Mouse (Mus musculus) cerebellum, adult 2 months (tissue): ENCODE data around the gene Milr1. TPM values are rescaled to one million over a fixed set of nuclear protein-coding genes. Genes with fewer than 3 reads are reported as not detected.

Source experiments
- DNase-seq, 2 experiments: peaks; one replicate each; pipeline ENCODE4 v3.0.0; 2021
- H3K27ac ChIP-seq: fragments of 200-500 bp; 2 replicates; pipeline ENCODE4 v1.5.1; 2012; ENCODE audit warnings: low read length, control low read depth, inconsistent platforms; ENCODE audit not compliant: insufficient read depth
- H3K27me3 ChIP-seq: fragments of 200-500 bp; 2 replicates; pipeline ENCODE4 v1.6.1; 2012; ENCODE audit warnings: inconsistent platforms, mild to moderate bottlenecking, low read length, moderate library complexity; ENCODE audit not compliant: control insufficient read depth, insufficient read depth
- H3K4me1 ChIP-seq: fragments of 200-500 bp; 2 replicates; pipeline ENCODE4 v1.6.1; 2011; ENCODE audit warnings: low read length; ENCODE audit not compliant: control insufficient read depth, insufficient read depth
- H3K4me3 ChIP-seq: fragments of 200-500 bp; replicated peaks from 2 replicates; pipeline ENCODE3; 2011; ENCODE audit warnings: mild to moderate bottlenecking, low read depth, low read length, control low read depth; ENCODE audit not compliant: insufficient read depth
- CTCF ChIP-seq: fragments of 200-500 bp; IDR thresholded peaks from 2 replicates; pipeline ENCODE4 v1.5.1; 2011; ENCODE audit warnings: low read depth, mild to moderate bottlenecking, control low read depth, low read length, moderate library complexity, borderline replicate concordance; ENCODE audit not compliant: insufficient read depth
- POLR2A ChIP-seq: fragments of 200-500 bp; IDR thresholded peaks from 2 replicates; pipeline ENCODE4 v1.6.1; 2011; ENCODE audit warnings: low read length, control low read depth, borderline replicate concordance; ENCODE audit not compliant: insufficient read depth
- WGBS: fragments of 180-500 bp; shearing (Covaris S2); methylation state at CpG from one replicate; pipeline ENCODE4 v1.1.7; 2018; 5-methylcytosine and 5-hydroxymethylcytosine counted together
- polyA plus RNA-seq: library from polyadenylated mRNA; depleted of rRNA; stranded (reverse); fragments of >200 nt; gene quantifications from 2 replicates; pipeline ENCODE4 v1.2.3, GENCODE M21; 2012; rRNA removed

Milr1 gene
- polyA plus RNA-seq, result 0.10 and 0.30 TPM in 2 replicates

- no peak for DNase-seq
- H3K4me3 ChIP-seq, result no peak within 1 kb of the TSS
- no peak within 1 kb of the TSS for H3K27ac ChIP-seq
- no peaks in the 10 kb centered on the region for H3K27me3 ChIP-seq
- TF ChIP-seq CTCF, result no peak
- no peaks in the 10 kb centered on the region for H3K4me1 ChIP-seq
- 92% methylated on average over 17 of the region's 17 CpGs for WGBS
Measured at GRCm38 (mm10) chr11:106751039-106752018, at the start of gene Milr1. TSS of gene Milr1 (plus strand) at chr11:106751226.

DNA sequence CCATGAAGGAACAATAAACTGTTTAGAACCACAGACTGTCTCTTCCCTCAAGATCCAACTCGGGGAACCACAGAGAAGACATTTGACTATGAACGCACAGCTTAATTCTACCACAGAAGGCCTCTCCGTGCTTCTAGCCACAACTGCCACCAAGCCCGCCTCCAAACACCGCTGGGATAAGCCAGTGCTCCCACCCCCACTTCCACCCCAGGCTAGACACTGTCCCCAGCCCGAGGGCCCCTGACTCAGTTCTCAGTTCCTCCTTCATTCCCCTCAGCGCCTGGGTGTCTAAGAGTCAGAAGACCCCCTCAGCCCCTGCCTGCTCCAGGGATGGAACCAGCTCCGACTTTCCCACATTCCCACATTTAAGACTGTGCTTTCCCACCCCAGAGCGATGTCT is 49.4 kb upstream of the Milr1 start:
- no peak overlapping the region for H3K27ac ChIP-seq
- 74% methylated on average over 9 of the region's 9 CpGs for WGBS

GRCm38 (mm10) chr11:106702584-106702983 is 48.4 kb upstream of the Milr1 start:
- Histone ChIP-seq H3K4me1 (no peaks in the 10 kb centered on the region), H3K27me3 (no peaks in the 10 kb centered on the region), H3K27ac (no peak overlapping the region), H3K4me3 (no peak overlapping the region)
- WGBS, result 88% methylated on average over 3 of the region's 3 CpGs
- no peak for TF ChIP-seq CTCF
- no peak for TF ChIP-seq POLR2A
- no peak for DNase-seq

More for the DNA sequence above, 49.4 kb upstream of the Milr1 start:
- Histone ChIP-seq H3K4me1 (no peaks in the 10 kb centered on the region), H3K27me3 (no peaks in the 10 kb centered on the region), H3K4me3 (no peak overlapping the region)
- no peak for DNase-seq
- TF ChIP-seq CTCF (no peak), POLR2A (no peak)

GRCm38 (mm10) chr11:106703931-106704330 is 47.1 kb upstream of the Milr1 start:
- TF ChIP-seq POLR2A, result no peak
- no peak for TF ChIP-seq CTCF
- DNase-seq, result no peak
- Histone ChIP-seq H3K4me3 (no peak overlapping the region), H3K27ac (no peak overlapping the region), H3K27me3 (no peaks in the 10 kb centered on the region), H3K4me1 (no peaks in the 10 kb centered on the region)
- WGBS, result 91% methylated on average over 7 of the region's 7 CpGs

GRCm38 (mm10) chr11:106704399-106705111 is 46.5 kb upstream of the Milr1 start:
- no peak for DNase-seq
- no peak overlapping the region for H3K4me3 ChIP-seq
- WGBS, result 57% methylated on average over 9 of the region's 9 CpGs
- no peaks in the 10 kb centered on the region; the same call in 1 of the 2 replicates for H3K4me1 ChIP-seq
- H3K27ac ChIP-seq, result no peak overlapping the region
- no peak for TF ChIP-seq CTCF
- no peak for TF ChIP-seq POLR2A
- H3K27me3 ChIP-seq, result no peaks in the 10 kb centered on the region

DNA sequence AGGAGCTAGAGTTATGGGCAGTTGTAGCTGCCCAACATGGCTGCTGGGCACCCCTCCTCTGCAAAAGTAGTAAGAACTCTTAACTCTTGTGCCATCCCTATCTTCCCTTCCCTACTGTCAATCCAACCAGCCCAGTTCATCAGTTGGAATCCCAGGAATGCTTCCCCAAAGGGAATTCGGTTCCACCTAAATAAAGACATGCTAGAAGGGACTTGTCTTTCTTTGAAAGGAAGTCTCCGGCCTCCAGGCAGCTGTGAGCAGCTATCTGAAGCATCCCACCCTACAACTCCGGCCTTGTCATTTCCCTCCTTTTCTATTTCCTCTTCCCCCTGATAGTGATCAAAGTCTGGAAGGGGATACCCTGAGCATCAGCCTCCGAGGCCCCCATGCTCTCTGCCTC is 44.8 kb upstream of the Milr1 start:
- DNase-seq, result no peak
- WGBS, result 53% methylated on average over 4 of the region's 4 CpGs

DNA sequence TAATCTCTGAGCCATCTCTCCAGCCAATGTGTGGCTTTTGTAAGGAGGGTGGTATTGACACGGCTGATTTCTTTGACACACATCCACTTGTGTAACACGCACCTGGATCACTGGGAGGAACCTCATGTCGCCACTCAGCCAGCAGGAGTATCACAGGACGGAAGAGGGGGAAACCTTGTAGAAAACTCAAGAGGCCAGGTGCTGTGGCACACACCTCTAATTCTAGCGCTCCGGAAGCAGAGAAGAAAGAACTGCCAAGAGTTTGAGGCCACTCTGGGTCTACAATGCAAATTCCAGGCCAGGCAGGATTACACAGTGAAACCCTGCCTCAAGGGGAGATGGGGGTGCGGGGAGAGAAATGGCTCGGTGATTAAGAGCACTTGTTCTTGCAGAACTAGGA is 43.9 kb upstream of the Milr1 start:
- no peaks in the 10 kb centered on the region; the same call in 1 of the 2 replicates for H3K4me1 ChIP-seq
- no peak for DNase-seq
- 82% methylated on average over 8 of the region's 8 CpGs for WGBS

More for the DNA sequence above, 44.8 kb upstream of the Milr1 start:
- Histone ChIP-seq H3K4me3 (no peak overlapping the region), H3K4me1 (no peaks in the 10 kb centered on the region; the same call in 1 of the 2 replicates), H3K27me3 (no peaks in the 10 kb centered on the region), H3K27ac (no peak overlapping the region)
- TF ChIP-seq POLR2A, result no peak
- TF ChIP-seq CTCF, result no peak

More for the DNA sequence above, 43.9 kb upstream of the Milr1 start:
- TF ChIP-seq CTCF (no peak), POLR2A (no peak)
- Histone ChIP-seq H3K27ac (no peak overlapping the region), H3K27me3 (no peaks in the 10 kb centered on the region), H3K4me3 (no peak overlapping the region)
